Mouse (Mus musculus): ENCODE measurements around the gene Grb2.
"Not testable (repeated sequence)": the region's sequence is repeated elsewhere in the genome, so short reads cannot be mapped to it uniquely, and the experiment has no call there.

The Grb2 gene

GRCm38 (mm10) chr11:115649706-115650105 is 58.7 kb downstream of the Grb2 start:
- DNase-seq (ENCODE audit: low read depth, low spot score) = no peak

- DNase-seq (ENCODE audit: low read depth, low spot score) = peak; percentile 78
Measured at GRCm38 (mm10) chr11:115647459-115647858, 60.9 kb downstream of the Grb2 start.

GRCm38 (mm10) chr11:115646439-115646838 is 62.0 kb downstream of the Grb2 start:
- DNase-seq (ENCODE audit: low read depth, low spot score) = no peak

GRCm38 (mm10) chr11:115645498-115645897 is 62.9 kb downstream of the Grb2 start:
- not testable (repeated sequence) for DNase-seq (ENCODE audit: low read depth, low spot score)

GRCm38 (mm10) chr11:115644308-115644707 is 64.1 kb downstream of the Grb2 start:
- DNase-seq (ENCODE audit: low read depth, low spot score) = peak; percentile 58

GRCm38 (mm10) chr11:115643265-115643664 is 65.1 kb downstream of the Grb2 start:
- no peak for DNase-seq (ENCODE audit: low read depth, low spot score)

GRCm38 (mm10) chr11:115642705-115643104 is 65.7 kb downstream of the Grb2 start:
- DNase-seq (ENCODE audit: low read depth, low spot score) = no peak

GRCm38 (mm10) chr11:115641664-115642036 is 66.7 kb downstream of the Grb2 start:
- DNase-seq (ENCODE audit: low read depth, low spot score) = no peak

- DNase-seq (ENCODE audit: low read depth, low spot score) = peak; percentile 72
Measured at GRCm38 (mm10) chr11:115640978-115641663, 67.3 kb downstream of the Grb2 start.

GRCm38 (mm10) chr11:115640311-115640828 is 68.0 kb downstream of the Grb2 start:
- DNase-seq (ENCODE audit: low read depth, low spot score) = no peak

GRCm38 (mm10) chr11:115639540-115639939 is 68.9 kb downstream of the Grb2 start:
- DNase-seq (ENCODE audit: low read depth, low spot score) = no peak

- peak; percentile 88 for DNase-seq (ENCODE audit: low read depth, low spot score)
Measured at GRCm38 (mm10) chr11:115638498-115639409, 69.6 kb downstream of the Grb2 start.

- no peak for DNase-seq (ENCODE audit: low read depth, low spot score)
Measured at GRCm38 (mm10) chr11:115636960-115637359, 71.4 kb downstream of the Grb2 start.

- DNase-seq (ENCODE audit: low read depth, low spot score) = no peak
Measured at GRCm38 (mm10) chr11:115635484-115635883, 72.9 kb downstream of the Grb2 start.

- no peak for DNase-seq (ENCODE audit: low read depth, low spot score)
Measured at GRCm38 (mm10) chr11:115635041-115635440, 73.4 kb downstream of the Grb2 start.

- DNase-seq (ENCODE audit: low read depth, low spot score) = no peak
Measured at GRCm38 (mm10) chr11:115634109-115634508, 74.3 kb downstream of the Grb2 start.

- DNase-seq (ENCODE audit: low read depth, low spot score) = no peak
Measured at GRCm38 (mm10) chr11:115632862-115633261, 75.5 kb downstream of the Grb2 start.

- DNase-seq (ENCODE audit: low read depth, low spot score) = no peak
Measured at GRCm38 (mm10) chr11:115632247-115632646, 76.2 kb downstream of the Grb2 start.

GRCm38 (mm10) chr11:115631505-115631890 is 76.9 kb downstream of the Grb2 start:
- DNase-seq (ENCODE audit: low read depth, low spot score) = peak; percentile 93

GRCm38 (mm10) chr11:115630532-115631504 is 77.6 kb downstream of the Grb2 start:
- DNase-seq (ENCODE audit: low read depth, low spot score) = peak; percentile 85
